Mouse (Mus musculus) bone marrow macrophage, adult 2 months (primary cell): ENCODE data around the gene Vegfb.

Experiments
- CTCF ChIP-seq: IDR thresholded peaks from 2 replicates; pipeline ENCODE4 v1.5.1; 2012; ENCODE audit warnings: low read depth, mild to moderate bottlenecking, low read length, moderate library complexity
- POLR2A ChIP-seq: IDR thresholded peaks from 2 replicates; pipeline ENCODE4 v1.6.1; 2012; ENCODE audit warnings: mild to moderate bottlenecking, low read depth, low read length, borderline replicate concordance

DNA sequence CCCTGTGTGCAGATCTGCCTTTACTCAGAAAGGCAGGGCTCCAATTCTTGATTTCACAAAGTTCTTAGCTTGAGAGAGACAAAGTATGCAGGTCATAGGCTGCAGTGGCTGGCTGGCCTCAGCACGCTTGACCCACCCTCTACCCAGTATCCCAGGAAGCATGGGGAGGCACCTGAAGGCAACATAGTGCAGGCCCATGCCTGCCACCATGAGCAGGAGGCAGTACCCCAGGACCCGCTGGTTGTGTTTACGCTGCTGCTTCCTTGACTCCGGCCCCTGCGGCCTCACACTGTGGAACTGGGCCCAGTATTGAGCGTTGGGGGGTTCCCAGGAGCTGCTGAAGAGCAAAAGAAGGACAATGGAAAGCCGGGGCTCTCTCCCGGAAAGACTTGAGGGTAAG is 1.8 kb upstream of the Vegfb start:
- TF ChIP-seq CTCF (no peak), POLR2A (no peak)
